Mouse (Mus musculus): ENCODE data around the gene Il11ra1.
"Not testable (repeated sequence)": the region's sequence is repeated elsewhere in the genome, so short reads cannot be mapped to it uniquely, and the experiment has no call there.

Il11ra1 gene

DNA sequence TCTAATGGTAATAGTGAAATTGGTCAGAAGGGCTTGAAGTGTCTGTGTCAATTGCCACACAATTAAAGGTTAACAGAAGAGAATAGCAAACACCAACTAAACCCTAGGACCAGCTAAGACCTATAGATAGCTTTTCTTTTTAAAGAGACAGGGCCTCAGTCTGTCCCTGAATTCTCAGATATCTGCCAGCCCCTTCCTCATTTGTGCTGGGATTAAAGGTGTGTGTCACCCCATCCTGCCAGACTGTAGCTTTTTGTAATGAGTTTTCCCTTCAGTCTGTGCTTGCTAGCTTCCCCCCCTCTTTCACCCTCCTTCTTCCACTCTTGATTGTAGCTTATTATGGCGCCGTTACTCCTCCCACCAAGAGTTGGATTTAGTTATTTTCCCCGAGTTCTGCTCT, 83.4 kb downstream of the Il11ra1 start:
- DNase-seq (ENCODE audit: low spot score in 2 of 2): not testable (repeated sequence)

All from urinary bladder, adult 18-20 months (tissue).